Mouse (Mus musculus): ENCODE results near the gene Zfp120. TPM values are rescaled to one million over a fixed set of nuclear protein-coding genes. Genes with fewer than 3 reads are reported as not detected.

Gene Zfp120
- 8.7 and 9.4 TPM in 2 replicates for polyA plus RNA-seq (2015; fragmentation: Nextera tagmentation; extraction: Ambion mirVana)

DNA sequence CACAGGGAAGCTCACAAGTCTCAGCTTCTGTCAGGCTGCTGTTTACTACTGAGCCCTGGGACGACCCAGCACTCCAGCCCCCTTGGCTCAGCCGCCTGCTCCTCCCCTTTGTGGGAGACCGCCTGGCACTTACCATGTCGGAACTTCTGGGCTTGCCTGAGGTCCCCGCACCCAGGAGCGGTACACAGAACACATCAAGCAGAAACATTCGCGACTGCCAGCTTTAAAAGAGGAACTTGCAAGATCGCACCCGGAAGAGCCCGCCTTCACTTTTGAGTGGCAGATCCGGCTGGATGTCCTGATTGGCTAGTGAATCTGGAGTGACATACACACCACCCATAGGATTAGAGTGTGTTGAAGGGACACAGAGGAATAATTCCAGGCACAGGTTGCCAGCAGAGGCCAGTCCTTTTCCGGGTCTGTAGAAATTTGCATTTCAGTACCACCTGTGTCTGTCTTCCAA is at the start of gene Zfp120:
TSS of gene Zfp120 (minus strand) at position 274 of the 463 bp plus-strand sequence.

DNA sequence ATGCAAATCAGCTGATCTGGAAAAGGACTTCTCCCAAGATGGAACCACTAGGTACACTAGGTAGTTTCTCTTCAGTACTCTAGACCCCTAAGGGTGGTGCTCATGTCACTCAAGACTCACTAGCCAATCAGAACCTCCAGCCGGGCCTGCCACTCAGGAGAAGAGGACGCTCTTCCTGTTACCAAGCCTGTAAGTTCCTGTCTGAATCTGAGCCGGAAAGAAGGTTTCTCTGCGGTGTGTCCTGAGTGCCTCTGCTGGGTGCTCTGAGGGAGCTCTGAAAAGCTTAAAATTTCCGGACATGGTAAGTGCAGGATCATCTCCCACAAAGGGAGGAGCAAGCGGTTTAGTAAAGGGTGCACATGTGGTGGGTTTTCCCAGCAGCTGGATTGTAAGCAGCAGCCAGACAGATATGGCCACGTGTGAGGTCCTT is 45.1 kb upstream of the Zfp120 start, which contains the start of gene Gm14139:
TSS of gene Gm14139 (plus strand) at position 186 of the 430 bp plus-strand sequence.

GRCm38 (mm10) chr2:150179579-150179978 is 43.1 kb upstream of the Zfp120 start, which contains the start of gene Gm10770:
TSS of gene Gm10770 (minus strand) at chr2:150179679.

Other genes with a start within 250 kb of the Zfp120 start
- gene Gm10770, start 43.0 kb upstream of the Zfp120 start, polyA plus RNA-seq (2015; fragmentation: Nextera tagmentation; extraction: Ambion mirVana) = not detected in 2 replicates
- gene Gm14139, start 45.0 kb upstream of the Zfp120 start, polyA plus RNA-seq (2015; fragmentation: Nextera tagmentation; extraction: Ambion mirVana) = not detected in 2 replicates
- 7.4 and 8.6 TPM in 2 replicates for gene Zfp937, start 81.4 kb upstream of the Zfp120 start, polyA plus RNA-seq (2015; fragmentation: Nextera tagmentation; extraction: Ambion mirVana)
- 3.1 and 4.0 TPM in 2 replicates for gene Gm21994, start 118.9 kb upstream of the Zfp120 start, polyA plus RNA-seq (2015; fragmentation: Nextera tagmentation; extraction: Ambion mirVana)
- 0.10 TPM in 1 of 2 replicates, not detected in the other for gene Gm14124, start 120.8 kb upstream of the Zfp120 start, polyA plus RNA-seq (2015; fragmentation: Nextera tagmentation; extraction: Ambion mirVana)
- gene Gm10130, start 187.0 kb upstream of the Zfp120 start, polyA plus RNA-seq (2015; fragmentation: Nextera tagmentation; extraction: Ambion mirVana) = 1.6 and 2.4 TPM in 2 replicates
- gene 3300002I08Rik, start 226.1 kb upstream of the Zfp120 start, polyA plus RNA-seq (2015; fragmentation: Nextera tagmentation; extraction: Ambion mirVana) = 14.1 and 14.3 TPM in 2 replicates